ENCODE assay signal across 23 mouse cellular contexts in genomic region chr1:47306961-47307360, GRCm38 (mm10).
"Had no signal": no experiment of that assay in that cellular context is flagged by ENCODE, and none has a peak within 500 bp of the region (broad histone marks: within the 10 kb centered on the region; RNA-seq: fewer than 3 reads in every experiment).

No protein-coding gene starts in this region.

- DNase-seq: liver, postnatal 0 days; lung, adult 2 months; lung, postnatal 14 days; lung, postnatal 36 days; retina, postnatal 1 day; right cerebral cortex, adult 18-20 months; right cerebral cortex, postnatal 25 days; right cerebral cortex, postnatal 4 days; thymus, adult 2 months; thymus, postnatal 25 days; thymus, postnatal 4 days had no signal

- H3K27me3 ChIP-seq: lung, embryonic 15.5 days; megakaryocyte, embryonic 14.5 days; midbrain, embryonic 13.5 days; midbrain, embryonic 15.5 days; neural tube, embryonic 13.5 days; neural tube, embryonic 15.5 days; stomach, embryonic 15.5 days had no signal

- ATAC-seq: liver, postnatal 0 days; lung, postnatal 0 days; midbrain, embryonic 13.5 days; midbrain, embryonic 15.5 days had no signal

- H3K9me3 ChIP-seq: lung, embryonic 15.5 days; megakaryocyte, embryonic 14.5 days; midbrain, embryonic 13.5 days; midbrain, embryonic 15.5 days; neural tube, embryonic 13.5 days; neural tube, embryonic 15.5 days; stomach, embryonic 15.5 days had no signal

- H3K27ac ChIP-seq: lung, embryonic 15.5 days; macrophage; midbrain, embryonic 13.5 days; midbrain, embryonic 15.5 days; neural tube, embryonic 13.5 days; neural tube, embryonic 15.5 days; stomach, embryonic 15.5 days; stomach, postnatal 0 days had no signal

- H3K4me1 ChIP-seq: lung, embryonic 15.5 days; megakaryocyte, embryonic 14.5 days; midbrain, embryonic 13.5 days; midbrain, embryonic 15.5 days; neural tube, embryonic 13.5 days; neural tube, embryonic 15.5 days; stomach, embryonic 15.5 days had no signal

- H3K4me2 ChIP-seq: lung, embryonic 15.5 days; midbrain, embryonic 11.5 days; midbrain, embryonic 13.5 days; midbrain, embryonic 15.5 days; neural tube, embryonic 13.5 days; neural tube, embryonic 15.5 days; stomach, embryonic 15.5 days had no signal

- H3K4me3 ChIP-seq: lung, embryonic 15.5 days; megakaryocyte, embryonic 14.5 days; midbrain, embryonic 13.5 days; midbrain, embryonic 15.5 days; myocyte; neural tube, embryonic 13.5 days; neural tube, embryonic 15.5 days; stomach, embryonic 15.5 days had no signal

- H3K9ac ChIP-seq: liver, postnatal 0 days; lung, embryonic 15.5 days; midbrain, embryonic 13.5 days; midbrain, embryonic 15.5 days; neural tube, embryonic 13.5 days; neural tube, embryonic 15.5 days; stomach, embryonic 15.5 days had no signal

- H3K36me3 ChIP-seq: lung, embryonic 15.5 days; midbrain, embryonic 13.5 days; midbrain, embryonic 15.5 days; neural tube, embryonic 13.5 days; neural tube, embryonic 15.5 days; stomach, embryonic 15.5 days had no signal
